Mouse (Mus musculus) liver, embryonic 15.5 days (tissue): Measurements from ENCODE around the gene Srpx2. TPM values are rescaled to one million over a fixed set of nuclear protein-coding genes. Genes with fewer than 3 reads are reported as not detected.
A peak's percentile ranks its signal among the peaks of the same experiment; 100 is the strongest.

ENCODE experiments used
- ATAC-seq: fragments of 200-750 bp; cut with Nextera tagmentation; 2 replicates; pipeline ENCODE4 v1.8.0; 2017; ENCODE audit warnings: moderate number of reproducible peaks, mild to moderate bottlenecking, moderate library complexity; ENCODE audit not compliant: insufficient read depth
- H3K27ac ChIP-seq: fragments of 300-500 bp; sonication (generic); replicated peaks from 2 replicates; pipeline ENCODE4 v1.5.1; 2015; ENCODE audit warnings: mild to moderate bottlenecking, inconsistent platforms
- H3K27me3 ChIP-seq: fragments of 300-500 bp; sonication (generic); 2 replicates; pipeline ENCODE4 v1.6.1; 2015; ENCODE audit warnings: mild to moderate bottlenecking, inconsistent platforms
- H3K36me3 ChIP-seq: fragments of 300-500 bp; sonication (generic); replicated peaks from 2 replicates; pipeline ENCODE4 v1.6.1; 2015; ENCODE audit warnings: moderate library complexity, mild to moderate bottlenecking, inconsistent platforms
- H3K4me1 ChIP-seq: fragments of 300-500 bp; sonication (generic); replicated peaks from 2 replicates; pipeline ENCODE4 v1.6.1; 2015; ENCODE audit warnings: inconsistent platforms
- H3K4me2 ChIP-seq: fragments of 300-500 bp; sonication (generic); 2 replicates; pipeline ENCODE4 v1.6.1; 2015; ENCODE audit warnings: moderate library complexity, mild to moderate bottlenecking, inconsistent platforms
- H3K4me3 ChIP-seq: fragments of 300-500 bp; sonication (generic); replicated peaks from 2 replicates; pipeline ENCODE4 v1.5.1; 2015; ENCODE audit warnings: mild to moderate bottlenecking, inconsistent platforms
- H3K9ac ChIP-seq: fragments of 300-500 bp; sonication (generic); 2 replicates; pipeline ENCODE4 v1.6.1; 2015; ENCODE audit warnings: moderate library complexity, mild to moderate bottlenecking, inconsistent platforms
- H3K9me3 ChIP-seq: fragments of 300-500 bp; sonication (generic); replicated peaks from 2 replicates; pipeline ENCODE4 v1.6.1; 2016; ENCODE audit warnings: inconsistent platforms
- WGBS: fragments of 180-500 bp; shearing (Covaris S2); methylation state at CpG from one replicate; pipeline ENCODE4 v1.1.7; 2015; ENCODE audit warnings: mixed read lengths; ENCODE audit not compliant: insufficient replicate concordance; 5-methylcytosine and 5-hydroxymethylcytosine counted together
- polyA plus RNA-seq: library from polyadenylated mRNA; unstranded; fragments of >200 nt; fragmentation: Nextera tagmentation; extraction: Ambion mirVana; gene quantifications from 2 replicates; pipeline ENCODE4 v1.2.1, GENCODE M21; 2015

The Srpx2 gene
- polyA plus RNA-seq: 0.44 and 0.48 TPM in 2 replicates

DNA sequence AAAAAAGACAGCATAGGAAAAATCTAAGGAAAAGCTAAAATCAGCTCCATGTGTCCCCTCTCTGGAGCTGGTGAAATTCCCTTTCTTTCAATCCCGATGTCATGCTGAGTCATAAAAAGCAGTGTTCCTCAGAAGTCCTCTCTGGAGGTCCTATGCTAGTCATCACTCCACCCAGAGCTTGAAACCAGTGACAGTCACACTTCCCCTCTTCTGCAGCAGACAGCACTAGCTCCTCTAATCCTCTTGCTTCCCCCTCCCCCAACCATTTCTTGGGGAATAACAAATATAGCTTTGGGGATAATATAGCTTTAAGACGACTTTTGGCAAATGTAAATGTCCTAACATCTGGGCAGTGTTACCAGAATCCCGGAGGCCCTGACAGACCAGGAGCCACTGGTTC is at the start of gene Srpx2:
Gene Srpx2, plus strand, starts transcription at position 166 of the 400 bp plus-strand sequence.
- Histone ChIP-seq H3K27me3 (no peaks in the 10 kb centered on the region; the same call in 1 of the 2 replicates), H3K27ac (no peak within 1 kb of the TSS), H3K4me1 (no peaks in the 10 kb centered on the region), H3K9ac (no peak within 1 kb of the TSS), H3K4me2 (no peak within 1 kb of the TSS), H3K4me3 (no peak within 1 kb of the TSS), H3K36me3 (no peaks in the 10 kb centered on the region), H3K9me3 (no peaks in the 10 kb centered on the region)
- 21% methylated on average over 3 of the region's 3 CpGs for WGBS
- no peak for ATAC-seq

- H3K4me2 ChIP-seq: no peak overlapping the region
- H3K4me3 ChIP-seq: no peak overlapping the region
- no peak overlapping the region for H3K27ac ChIP-seq
- no peak for ATAC-seq
- WGBS: 29% methylated on average over 6 of the region's 6 CpGs
- no peaks in the 10 kb centered on the region for H3K4me1 ChIP-seq
- H3K36me3 ChIP-seq: no peaks in the 10 kb centered on the region
- no peak overlapping the region for H3K9ac ChIP-seq
- H3K9me3 ChIP-seq: no peaks in the 10 kb centered on the region
- H3K27me3 ChIP-seq: no peaks in the 10 kb centered on the region
These were observed 38.5 kb upstream of the Srpx2 start for GRCm38 (mm10) chrX:133869743-133870142.

- H3K4me2 ChIP-seq: no peak overlapping the region
- H3K27me3 ChIP-seq: no peaks in the 10 kb centered on the region
- H3K27ac ChIP-seq: no peak overlapping the region
- H3K9ac ChIP-seq: no peak overlapping the region
- no peaks in the 10 kb centered on the region for H3K4me1 ChIP-seq
- H3K9me3 ChIP-seq: no peaks in the 10 kb centered on the region
- 32% methylated on average over 3 of the region's 3 CpGs for WGBS
- no peak for ATAC-seq
- no peaks in the 10 kb centered on the region for H3K36me3 ChIP-seq
- H3K4me3 ChIP-seq: no peak overlapping the region
These were observed 20.9 kb upstream of the Srpx2 start for GRCm38 (mm10) chrX:133887308-133887707.

DNA sequence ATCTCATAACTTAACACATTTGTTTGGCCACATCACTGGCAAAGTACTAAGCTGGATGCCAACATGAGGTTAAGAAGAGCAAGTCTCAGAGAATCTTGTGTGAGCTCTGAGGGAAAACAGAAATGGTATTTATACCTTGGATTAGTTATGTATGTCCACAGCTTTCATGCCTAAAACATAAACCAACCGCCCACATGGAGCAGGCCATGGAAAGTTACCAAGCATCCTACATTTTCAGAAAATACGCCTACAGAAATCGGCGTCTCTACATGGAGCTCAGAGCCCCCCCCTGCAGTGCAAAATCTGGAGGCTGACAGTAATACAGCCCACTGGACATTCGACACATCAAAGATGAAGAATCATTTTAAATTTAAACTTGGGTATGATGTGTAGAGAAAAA is 20.1 kb upstream of the Srpx2 start:
- ATAC-seq: no peak
- Histone ChIP-seq H3K27ac (no peak overlapping the region), H3K36me3 (no peaks in the 10 kb centered on the region), H3K9me3 (no peaks in the 10 kb centered on the region), H3K4me3 (no peak overlapping the region), H3K4me1 (no peaks in the 10 kb centered on the region), H3K27me3 (no peaks in the 10 kb centered on the region), H3K4me2 (no peak overlapping the region), H3K9ac (no peak overlapping the region)
- 75% methylated on average over 5 of the region's 5 CpGs for WGBS

DNA sequence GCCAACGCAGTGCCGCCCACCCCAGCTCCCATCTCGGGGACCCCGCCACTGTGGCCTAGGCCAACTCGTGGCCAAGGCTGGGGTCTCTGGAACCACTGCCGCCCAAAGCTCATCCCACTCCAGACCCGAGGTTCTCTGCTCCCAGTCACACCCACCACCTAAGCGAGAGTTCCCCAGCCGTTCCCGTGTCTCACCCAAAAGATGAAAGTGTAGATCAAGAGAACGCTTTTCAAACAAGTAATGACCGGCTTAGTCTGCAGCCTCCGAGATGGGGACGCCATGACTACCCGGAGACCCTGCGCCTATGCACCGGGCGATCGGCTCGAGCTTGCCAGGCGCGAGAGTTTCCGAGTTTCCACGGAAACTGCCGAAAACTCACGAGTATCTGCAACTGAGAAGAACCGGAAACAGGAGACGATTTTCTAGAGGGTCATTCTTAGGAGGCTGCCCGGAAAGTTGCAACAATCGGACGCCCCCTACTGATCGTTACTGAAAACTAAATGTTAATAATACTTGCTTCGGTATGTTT is 10.1 kb upstream of the Srpx2 start, which contains the start of gene Tspan6:
Gene Tspan6, minus strand, starts transcription at position 416 of the 529 bp plus-strand sequence.
- Histone ChIP-seq H3K4me1 (no peaks in the 10 kb centered on the region), H3K4me3 (peak within 1 kb of the TSS; percentile 52), H3K27me3 (no peaks in the 10 kb centered on the region), H3K9ac (no peak within 1 kb of the TSS; the same call in 1 of the 2 replicates), H3K9me3 (no peaks in the 10 kb centered on the region), H3K4me2 (peak within 1 kb of the TSS; percentile 66), H3K36me3 (no peaks in the 10 kb centered on the region), H3K27ac (no peak within 1 kb of the TSS)
- WGBS: 20% methylated on average over 33 of the region's 33 CpGs
- ATAC-seq: peak; percentile 51

- Histone ChIP-seq H3K4me3 (no peak overlapping the region), H3K4me2 (no peak overlapping the region), H3K27ac (no peak overlapping the region), H3K36me3 (no peaks in the 10 kb centered on the region), H3K27me3 (no peaks in the 10 kb centered on the region; the same call in none of the 2 replicates), H3K9me3 (no peaks in the 10 kb centered on the region), H3K9ac (no peak overlapping the region), H3K4me1 (no peaks in the 10 kb centered on the region)
- no peak for ATAC-seq
- WGBS: 35% methylated on average over 10 of the region's 10 CpGs
These were observed 3.3 kb downstream of the Srpx2 start for GRCm38 (mm10) chrX:133911397-133912103.

DNA sequence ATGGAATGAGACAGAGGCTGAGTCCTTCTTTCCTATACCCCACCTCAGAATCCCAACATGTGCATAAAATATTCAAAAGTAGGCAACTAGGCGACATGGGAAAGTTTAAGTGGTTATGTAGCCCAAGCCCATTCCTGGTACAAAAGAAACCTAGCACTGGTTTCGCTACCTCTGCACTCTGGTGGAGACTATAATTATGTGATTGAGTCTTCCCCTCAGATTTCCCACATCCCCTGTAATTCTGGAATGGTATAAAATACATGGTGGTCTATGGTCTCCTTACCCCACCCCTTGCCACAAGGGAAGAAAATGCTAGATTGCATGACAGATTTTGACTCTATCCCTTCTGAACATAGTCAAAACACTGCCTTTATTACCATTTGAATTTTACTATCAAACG is 4.8 kb downstream of the Srpx2 start:
- Histone ChIP-seq H3K27me3 (no peaks in the 10 kb centered on the region; the same call in none of the 2 replicates), H3K27ac (no peak overlapping the region), H3K4me1 (no peaks in the 10 kb centered on the region), H3K36me3 (no peaks in the 10 kb centered on the region), H3K4me3 (no peak overlapping the region), H3K4me2 (no peak overlapping the region), H3K9ac (no peak overlapping the region), H3K9me3 (no peaks in the 10 kb centered on the region)
- 46% methylated on average over 3 of the region's 3 CpGs for WGBS
- no peak for ATAC-seq

GRCm38 (mm10) chrX:133914219-133914618 is 6.0 kb downstream of the Srpx2 start:
- no peak overlapping the region for H3K9ac ChIP-seq
- H3K4me1 ChIP-seq: no peaks in the 10 kb centered on the region
- ATAC-seq: no peak
- no peaks in the 10 kb centered on the region for H3K9me3 ChIP-seq
- H3K27ac ChIP-seq: no peak overlapping the region
- H3K4me3 ChIP-seq: no peak overlapping the region
- no peaks in the 10 kb centered on the region; the same call in none of the 2 replicates for H3K27me3 ChIP-seq
- WGBS: 37% methylated on average over 7 of the region's 7 CpGs
- no peaks in the 10 kb centered on the region for H3K36me3 ChIP-seq
- no peak overlapping the region for H3K4me2 ChIP-seq

- no peak for ATAC-seq
- H3K36me3 ChIP-seq: no peaks in the 10 kb centered on the region
- H3K9me3 ChIP-seq: no peaks in the 10 kb centered on the region
- no peak overlapping the region for H3K27ac ChIP-seq
- no peaks in the 10 kb centered on the region for H3K27me3 ChIP-seq
- no peak overlapping the region for H3K4me2 ChIP-seq
- no peak overlapping the region for H3K4me3 ChIP-seq
- H3K4me1 ChIP-seq: no peaks in the 10 kb centered on the region
- WGBS: 28% methylated on average over 4 of the region's 4 CpGs
- H3K9ac ChIP-seq: no peak overlapping the region
These were observed 13.0 kb downstream of the Srpx2 start for GRCm38 (mm10) chrX:133921187-133921586.

- Histone ChIP-seq H3K4me2 (no peak overlapping the region), H3K27ac (no peak overlapping the region), H3K27me3 (no peaks in the 10 kb centered on the region), H3K36me3 (no peaks in the 10 kb centered on the region), H3K9me3 (no peaks in the 10 kb centered on the region), H3K4me1 (no peaks in the 10 kb centered on the region), H3K9ac (no peak overlapping the region), H3K4me3 (no peak overlapping the region)
- WGBS: 49% methylated on average over 5 of the region's 5 CpGs
- ATAC-seq: no peak
These were observed 18.5 kb downstream of the Srpx2 start for GRCm38 (mm10) chrX:133926760-133927159.

- no peaks in the 10 kb centered on the region for H3K27me3 ChIP-seq
- no peak overlapping the region for H3K4me3 ChIP-seq
- no peaks in the 10 kb centered on the region for H3K36me3 ChIP-seq
- H3K4me1 ChIP-seq: no peaks in the 10 kb centered on the region
- 51% methylated on average over 12 of the region's 12 CpGs for WGBS
- ATAC-seq: no peak
- H3K9me3 ChIP-seq: no peaks in the 10 kb centered on the region
- H3K9ac ChIP-seq: no peak overlapping the region
- no peak overlapping the region for H3K4me2 ChIP-seq
- no peak overlapping the region for H3K27ac ChIP-seq
These were observed 23.2 kb downstream of the Srpx2 start for GRCm38 (mm10) chrX:133931302-133932013.
